Mouse (Mus musculus) bone marrow, adult 2 months (tissue): ENCODE results near the gene Zfp606.

Source experiments
- CTCF ChIP-seq: fragments of 200-500 bp; IDR thresholded peaks from 2 replicates; pipeline ENCODE4 v1.5.1; 2011; ENCODE audit warnings: low read length, control low read depth; ENCODE audit not compliant: control insufficient read depth, insufficient read depth
- POLR2A ChIP-seq: fragments of 200-500 bp; IDR thresholded peaks from 2 replicates; pipeline ENCODE4 v1.6.1; 2011; ENCODE audit warnings: low read depth, mild to moderate bottlenecking, control low read depth, low read length, borderline replicate concordance; ENCODE audit not compliant: control insufficient read depth

- TF ChIP-seq CTCF (no peak), POLR2A (no peak)
These were observed 7.9 kb downstream of the Zfp606 start for GRCm38 (mm10) chr7:12485956-12486355.
